Mouse (Mus musculus) limb, embryonic 13.5 days (tissue): ENCODE data around the gene Kitl. TPM values are rescaled to one million over a fixed set of nuclear protein-coding genes. Genes with fewer than 3 reads are reported as not detected.

ENCODE experiments used
- ATAC-seq: fragments of 200-750 bp; cut with Nextera tagmentation; 2 replicates; pipeline ENCODE4 v1.8.0; 2017; ENCODE audit warnings: low read depth, moderate number of reproducible peaks, moderate TSS enrichment; ENCODE audit not compliant: low FRiP score
- H3K27ac ChIP-seq: fragments of 300-500 bp; sonication (generic); 2 replicates; pipeline ENCODE4 v1.5.1; 2015; ENCODE audit warnings: inconsistent platforms, mild to moderate bottlenecking, moderate library complexity
- H3K27me3 ChIP-seq: fragments of 300-500 bp; sonication (generic); 2 replicates; pipeline ENCODE4 v1.6.1; 2015; ENCODE audit warnings: mild to moderate bottlenecking, inconsistent platforms
- H3K36me3 ChIP-seq: fragments of 300-500 bp; sonication (generic); 2 replicates; pipeline ENCODE4 v1.6.1; 2015; ENCODE audit warnings: inconsistent platforms, mild to moderate bottlenecking, moderate library complexity
- H3K4me1 ChIP-seq: fragments of 300-500 bp; sonication (generic); 2 replicates; pipeline ENCODE4 v1.6.1; 2015; ENCODE audit warnings: inconsistent platforms
- H3K4me2 ChIP-seq: fragments of 300-500 bp; sonication (generic); replicated peaks from 2 replicates; pipeline ENCODE4 v1.6.1; 2015; ENCODE audit warnings: inconsistent platforms, mild to moderate bottlenecking, moderate library complexity
- H3K4me3 ChIP-seq: fragments of 300-500 bp; sonication (generic); 2 replicates; pipeline ENCODE4 v1.5.1; 2015; ENCODE audit warnings: moderate library complexity, mild to moderate bottlenecking, inconsistent platforms
- H3K9ac ChIP-seq: fragments of 300-500 bp; sonication (generic); 2 replicates; pipeline ENCODE4 v1.6.1; 2015; ENCODE audit warnings: mild to moderate bottlenecking, inconsistent platforms
- H3K9me3 ChIP-seq: fragments of 300-500 bp; sonication (generic); 2 replicates; pipeline ENCODE4 v1.6.1; 2016; ENCODE audit warnings: inconsistent platforms
- WGBS: fragments of 180-500 bp; shearing (Covaris S2); methylation state at CpG from one replicate; pipeline ENCODE4 v1.1.7; 2015; 5-methylcytosine and 5-hydroxymethylcytosine counted together
- polyA plus RNA-seq: library from polyadenylated mRNA; unstranded; fragments of >200 nt; fragmentation: Nextera tagmentation; extraction: Ambion mirVana; gene quantifications from 2 replicates; pipeline ENCODE4 v1.2.1, GENCODE M21; 2015

Gene Kitl
- polyA plus RNA-seq, 1 experiment from 2014 or later, result 15.9 TPM

- Histone ChIP-seq H3K36me3 (no peaks in the 10 kb centered on the region), H3K4me2 (no peak overlapping the region), H3K9ac (no peak overlapping the region), H3K27me3 (peaks cover 37% of the 10 kb centered on the region), H3K4me3 (no peak overlapping the region), H3K9me3 (no peaks in the 10 kb centered on the region), H3K27ac (no peak overlapping the region), H3K4me1 (peaks cover 25% of the 10 kb centered on the region)
- WGBS, result 31% methylated on average over 2 of the region's 2 CpGs
- no peak for ATAC-seq
Observed at GRCm38 (mm10) chr10:100014096-100014495, 1.3 kb upstream of the Kitl start.

- Histone ChIP-seq H3K27me3 (peaks cover 58% of the 10 kb centered on the region), H3K4me3 (peak overlapping the region; percentile 71), H3K4me2 (peak overlapping the region; percentile 99), H3K36me3 (no peaks in the 10 kb centered on the region), H3K4me1 (peaks cover 22% of the 10 kb centered on the region), H3K27ac (0 out of 2 replicates have a peak overlapping the region, but pooled peaks have one; percentile 15), H3K9ac (peak overlapping the region; percentile 75), H3K9me3 (no peaks in the 10 kb centered on the region)
- WGBS, result under 1% methylated on average over 28 of the region's 28 CpGs
- ATAC-seq, result peak; percentile 28
Observed at GRCm38 (mm10) chr10:100016326-100016709, 888 bp downstream of the Kitl start.

GRCm38 (mm10) chr10:100016941-100017770 is 1.7 kb downstream of the Kitl start:
- peaks cover 66% of the 10 kb centered on the region for H3K27me3 ChIP-seq

GRCm38 (mm10) chr10:100017771-100018070 is 2.3 kb downstream of the Kitl start:
- Histone ChIP-seq H3K4me3 (peak overlapping the region; percentile 71), H3K4me2 (peak overlapping the region; percentile 99), H3K4me1 (peaks cover 22% of the 10 kb centered on the region), H3K9me3 (no peaks in the 10 kb centered on the region), H3K9ac (no peak overlapping the region), H3K27ac (no peak overlapping the region), H3K36me3 (no peaks in the 10 kb centered on the region), H3K27me3 (peaks cover 65% of the 10 kb centered on the region)
- WGBS, result 5% methylated on average over 10 of the region's 10 CpGs
- no peak for ATAC-seq

More at GRCm38 (mm10) chr10:100016941-100017770, 1.7 kb downstream of the Kitl start:
- no peak overlapping the region for H3K27ac ChIP-seq
- peak overlapping the region; percentile 71 for H3K4me3 ChIP-seq
- ATAC-seq, result no peak
- no peaks in the 10 kb centered on the region for H3K9me3 ChIP-seq
- no peaks in the 10 kb centered on the region for H3K36me3 ChIP-seq
- no peak overlapping the region for H3K9ac ChIP-seq
- peak overlapping the region; percentile 99 for H3K4me2 ChIP-seq
- H3K4me1 ChIP-seq, result peaks cover 22% of the 10 kb centered on the region
- WGBS, result 16% methylated on average over 13 of the region's 13 CpGs

GRCm38 (mm10) chr10:100018493-100018892 is 3.1 kb downstream of the Kitl start:
- WGBS, result 24% methylated on average over 5 of the region's 5 CpGs
- H3K9ac ChIP-seq, result no peak overlapping the region
- no peak overlapping the region for H3K27ac ChIP-seq
- peaks cover 62% of the 10 kb centered on the region for H3K27me3 ChIP-seq
- H3K4me3 ChIP-seq, result peak overlapping the region; percentile 71
- no peak for ATAC-seq
- peak overlapping the region; percentile 99 for H3K4me2 ChIP-seq
- no peaks in the 10 kb centered on the region for H3K9me3 ChIP-seq
- H3K4me1 ChIP-seq, result peaks cover 22% of the 10 kb centered on the region
- H3K36me3 ChIP-seq, result no peaks in the 10 kb centered on the region

- Histone ChIP-seq H3K4me3 (no peak overlapping the region), H3K27ac (no peak overlapping the region), H3K36me3 (no peaks in the 10 kb centered on the region), H3K4me1 (peaks cover 22% of the 10 kb centered on the region), H3K9me3 (no peaks in the 10 kb centered on the region), H3K27me3 (peaks cover 55% of the 10 kb centered on the region), H3K9ac (no peak overlapping the region), H3K4me2 (0 out of 2 replicates have a peak overlapping the region, but pooled peaks have one; percentile 7)
- WGBS, result 29% methylated on average over 17 of the region's 17 CpGs
- no peak for ATAC-seq
Observed at GRCm38 (mm10) chr10:100019246-100020195, 4.1 kb downstream of the Kitl start.

- Histone ChIP-seq H3K9me3 (0 out of 2 replicates have a peak, but pooled peaks cover 4% of the 10 kb centered on the region), H3K4me2 (no peak overlapping the region), H3K9ac (no peak overlapping the region), H3K4me1 (peaks cover 22% of the 10 kb centered on the region), H3K36me3 (no peaks in the 10 kb centered on the region), H3K27me3 (peaks cover 44% of the 10 kb centered on the region), H3K4me3 (no peak overlapping the region), H3K27ac (no peak overlapping the region)
- 53% methylated on average over 11 of the region's 11 CpGs for WGBS
- ATAC-seq, result no peak
Observed at GRCm38 (mm10) chr10:100022090-100022834, 6.8 kb downstream of the Kitl start.

GRCm38 (mm10) chr10:100022835-100023093 is 7.3 kb downstream of the Kitl start:
- H3K4me3 ChIP-seq, result no peak overlapping the region
- H3K4me2 ChIP-seq, result no peak overlapping the region
- ATAC-seq, result no peak

GRCm38 (mm10) chr10:100025665-100026064 is 10.2 kb downstream of the Kitl start:
- Histone ChIP-seq H3K9me3 (0 out of 2 replicates have a peak, but pooled peaks cover 4% of the 10 kb centered on the region), H3K27ac (no peak overlapping the region), H3K4me3 (no peak overlapping the region), H3K36me3 (no peaks in the 10 kb centered on the region), H3K27me3 (peaks cover 16% of the 10 kb centered on the region), H3K9ac (no peak overlapping the region), H3K4me2 (no peak overlapping the region; the same call in 1 of the 2 replicates), H3K4me1 (peaks cover 4% of the 10 kb centered on the region; the same call in 1 of the 2 replicates)
- ATAC-seq, result no peak
- 55% methylated on average over 8 of the region's 8 CpGs for WGBS

More at GRCm38 (mm10) chr10:100022835-100023093, 7.3 kb downstream of the Kitl start:
- Histone ChIP-seq H3K27me3 (peaks cover 39% of the 10 kb centered on the region), H3K9me3 (0 out of 2 replicates have a peak, but pooled peaks cover 4% of the 10 kb centered on the region), H3K9ac (no peak overlapping the region), H3K4me1 (peaks cover 17% of the 10 kb centered on the region), H3K36me3 (no peaks in the 10 kb centered on the region), H3K27ac (no peak overlapping the region)
- WGBS, result 71% methylated on average over 1 of the region's 1 CpGs

GRCm38 (mm10) chr10:100026778-100027177 is 11.3 kb downstream of the Kitl start:
- Histone ChIP-seq H3K4me2 (no peak overlapping the region), H3K4me3 (no peak overlapping the region), H3K36me3 (no peaks in the 10 kb centered on the region), H3K4me1 (peaks cover 7% of the 10 kb centered on the region), H3K9ac (no peak overlapping the region), H3K9me3 (0 out of 2 replicates have a peak, but pooled peaks cover 4% of the 10 kb centered on the region), H3K27ac (no peak overlapping the region), H3K27me3 (0 out of 2 replicates have a peak, but pooled peaks cover 5% of the 10 kb centered on the region)
- WGBS, result 93% methylated on average over 1 of the region's 1 CpGs
- no peak for ATAC-seq

GRCm38 (mm10) chr10:100030385-100030784 is 15.0 kb downstream of the Kitl start:
- H3K36me3 ChIP-seq, result no peaks in the 10 kb centered on the region
- no peak overlapping the region for H3K4me3 ChIP-seq
- ATAC-seq, result no peak
- H3K4me2 ChIP-seq, result no peak overlapping the region
- no peak overlapping the region for H3K9ac ChIP-seq
- no peak overlapping the region for H3K27ac ChIP-seq
- WGBS, result 80% methylated on average over 5 of the region's 5 CpGs
- H3K27me3 ChIP-seq, result no peaks in the 10 kb centered on the region
- H3K4me1 ChIP-seq, result peaks cover 6% of the 10 kb centered on the region
- H3K9me3 ChIP-seq, result 0 out of 2 replicates have a peak, but pooled peaks cover 4% of the 10 kb centered on the region
